Mouse (Mus musculus) heart, embryonic 10.5 days (tissue): ENCODE data around the gene Them5. TPM values are rescaled to one million over a fixed set of nuclear protein-coding genes. Genes with fewer than 3 reads are reported as not detected.
A peak's percentile ranks its signal among the peaks of the same experiment; 100 is the strongest.

Experiments used
- DNase-seq: peaks from one replicate; pipeline ENCODE4 v3.0.0-alpha.2; 2017; ENCODE audit warnings: low spot score
- H3K27ac ChIP-seq: fragments of 300-500 bp; sonication (generic); 2 replicates; pipeline ENCODE4 v1.5.1; 2016; ENCODE audit warnings: mild to moderate bottlenecking
- H3K27me3 ChIP-seq: fragments of 300-500 bp; sonication (generic); 2 replicates; pipeline ENCODE4 v1.6.1; 2016; ENCODE audit warnings: mild to moderate bottlenecking; ENCODE audit not compliant: poor library complexity, insufficient read depth, severe bottlenecking
- H3K36me3 ChIP-seq: fragments of 300-500 bp; sonication (generic); 2 replicates; pipeline ENCODE4 v1.6.1; 2016; ENCODE audit warnings: mild to moderate bottlenecking, moderate library complexity
- H3K4me1 ChIP-seq: fragments of 300-500 bp; sonication (generic); 2 replicates; pipeline ENCODE4 v1.6.1; 2016; ENCODE audit warnings: mild to moderate bottlenecking
- H3K4me3 ChIP-seq: fragments of 300-500 bp; sonication (generic); 2 replicates; pipeline ENCODE4 v1.5.1; 2016; ENCODE audit warnings: mild to moderate bottlenecking, moderate library complexity
- H3K9me3 ChIP-seq: fragments of 300-500 bp; sonication (generic); 2 replicates; pipeline ENCODE4 v1.6.1; 2016; ENCODE audit warnings: mild to moderate bottlenecking, moderate library complexity
- WGBS: fragments of 180-500 bp; shearing (Covaris S2); methylation state at CpG from one replicate; pipeline ENCODE4 v1.1.7; 2016; 5-methylcytosine and 5-hydroxymethylcytosine counted together
- polyA plus RNA-seq: library from polyadenylated mRNA; unstranded; fragments of >200 nt; fragmentation: Nextera tagmentation; extraction: Ambion mirVana; gene quantifications from 2 replicates; pipeline ENCODE4 v1.2.1, GENCODE M21; 2016

Gene Them5
- polyA plus RNA-seq, 1 experiment from 2014 or later = not detected

DNA sequence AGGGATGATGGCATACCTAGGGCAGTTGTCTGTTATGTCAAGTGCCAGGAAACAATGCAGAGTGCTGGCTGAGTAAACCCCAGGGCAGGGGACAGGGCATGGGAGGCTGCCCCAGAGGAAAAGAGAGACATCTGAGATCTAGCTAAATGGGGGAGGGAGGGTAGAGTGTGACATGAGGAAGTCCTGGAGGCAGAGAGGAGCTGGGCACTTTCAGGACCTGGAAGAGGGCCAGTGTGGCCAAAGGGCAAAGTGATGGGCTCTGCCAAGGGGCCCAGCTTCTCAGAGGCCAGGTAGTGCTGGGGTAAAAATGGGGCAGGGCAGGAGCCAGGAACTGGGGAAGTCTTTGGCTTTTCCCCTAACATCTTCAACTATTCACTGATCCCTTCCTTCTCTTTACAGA lies 32.7 kb downstream of the Them5 start:
- Histone ChIP-seq H3K36me3 (no peaks in the 10 kb centered on the region), H3K4me3 (no peak overlapping the region), H3K27ac (no peak overlapping the region), H3K9me3 (no peaks in the 10 kb centered on the region), H3K27me3 (peaks cover 72% of the 10 kb centered on the region), H3K4me1 (peaks cover 33% of the 10 kb centered on the region)
- no peak for DNase-seq

DNA sequence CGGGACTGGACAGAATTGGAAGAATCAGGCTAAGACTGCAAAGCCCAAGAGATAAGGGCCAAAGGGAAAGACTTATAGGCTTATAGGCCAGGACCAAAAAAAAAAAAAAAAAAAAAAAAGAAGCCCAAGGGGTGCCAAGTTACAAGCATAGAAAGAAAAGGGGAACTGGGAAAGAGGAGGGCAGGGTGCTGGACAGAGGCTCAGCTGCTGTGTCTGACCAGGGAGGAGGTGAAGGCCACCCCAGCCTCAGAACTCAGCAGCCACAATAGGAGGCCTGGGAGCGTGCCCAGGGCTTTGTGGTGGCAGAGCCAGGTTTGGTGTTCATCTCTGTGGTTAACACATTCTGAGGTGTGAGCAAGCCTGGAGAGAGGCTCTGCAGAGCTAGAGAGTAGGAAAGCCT lies 33.2 kb downstream of the Them5 start:
- Histone ChIP-seq H3K36me3 (no peaks in the 10 kb centered on the region), H3K27me3 (peaks cover 72% of the 10 kb centered on the region), H3K27ac (no peak overlapping the region), H3K9me3 (no peaks in the 10 kb centered on the region), H3K4me1 (peaks cover 38% of the 10 kb centered on the region), H3K4me3 (no peak overlapping the region)
- DNase-seq = no peak
- WGBS = 55% methylated on average over 2 of the region's 2 CpGs

DNA sequence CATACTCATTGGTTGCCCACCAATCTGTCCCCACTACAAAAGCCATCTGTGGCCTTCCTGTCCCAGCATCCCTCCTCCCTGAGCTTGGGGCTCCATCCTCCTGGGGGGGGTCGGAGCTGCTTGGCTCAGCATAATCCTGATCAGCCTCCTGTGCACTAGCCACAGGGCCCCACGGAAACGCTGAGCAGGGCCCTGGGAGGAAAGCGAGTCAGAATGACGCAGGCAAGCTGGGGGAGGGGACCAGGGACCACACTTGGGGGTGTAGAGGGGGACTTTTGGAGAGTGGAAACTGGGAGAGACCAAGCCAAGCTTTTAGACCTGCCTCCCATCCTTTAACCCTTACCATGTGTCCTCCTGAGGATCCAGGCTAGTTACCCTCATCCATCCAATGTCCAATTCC lies 34.0 kb downstream of the Them5 start:
- 41% methylated on average over 5 of the region's 5 CpGs for WGBS

DNA sequence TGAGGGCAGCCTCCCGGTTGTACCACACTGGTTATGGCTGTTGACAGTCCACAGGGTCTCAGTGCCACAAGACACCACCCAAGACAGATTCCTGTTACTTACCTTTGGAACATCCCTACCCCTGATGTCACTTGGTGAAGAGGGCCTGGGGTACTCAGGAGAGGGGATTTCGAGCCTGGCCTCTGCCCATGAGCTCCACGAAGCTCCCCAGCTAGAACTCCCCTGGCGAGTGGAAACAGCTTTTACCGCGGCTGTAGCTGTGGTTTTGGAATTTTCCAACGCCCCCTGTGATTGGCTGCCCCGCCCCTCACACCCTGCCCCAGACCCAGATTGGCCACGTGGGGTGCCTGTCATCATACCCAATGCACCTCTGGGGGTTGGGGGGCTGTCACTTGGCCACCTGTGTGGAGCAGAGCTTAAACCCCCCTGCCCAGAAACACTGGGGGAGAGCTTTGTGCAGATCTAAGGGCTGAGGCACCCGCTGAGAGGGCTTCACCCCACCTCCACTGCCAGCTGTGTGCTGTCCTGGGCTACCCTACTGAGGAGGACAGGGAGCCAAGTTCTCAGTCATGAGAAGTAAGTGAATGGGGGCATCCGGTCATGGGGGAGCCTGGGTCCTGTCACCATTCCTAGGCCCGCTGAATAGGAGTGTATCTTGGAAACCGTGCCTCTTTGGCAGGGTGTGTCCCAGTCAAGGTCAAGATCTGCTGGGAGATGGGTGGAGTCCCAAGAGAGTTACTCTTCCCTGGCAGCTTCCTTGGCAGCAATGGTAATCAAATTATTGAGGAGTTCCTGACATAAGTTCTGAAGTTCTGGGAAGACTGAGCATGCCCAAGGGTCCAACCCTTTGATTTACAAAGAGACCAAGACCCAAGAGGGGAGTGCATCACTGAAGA lies 35.4 kb downstream of the Them5 start:
- Histone ChIP-seq H3K4me1 (peaks cover 34% of the 10 kb centered on the region), H3K27me3 (peaks cover 64% of the 10 kb centered on the region), H3K4me3 (no peak overlapping the region), H3K36me3 (no peaks in the 10 kb centered on the region), H3K9me3 (no peaks in the 10 kb centered on the region), H3K27ac (no peak overlapping the region)
- no peak for DNase-seq
- WGBS = 10% methylated on average over 13 of the region's 13 CpGs

More for the DNA sequence above, 34.0 kb downstream of the Them5 start:
- no peaks in the 10 kb centered on the region for H3K36me3 ChIP-seq
- DNase-seq = no peak
- no peaks in the 10 kb centered on the region for H3K9me3 ChIP-seq
- H3K27ac ChIP-seq = no peak overlapping the region
- H3K4me3 ChIP-seq = no peak overlapping the region
- H3K27me3 ChIP-seq = peaks cover 72% of the 10 kb centered on the region
- H3K4me1 ChIP-seq = peaks cover 41% of the 10 kb centered on the region

DNA sequence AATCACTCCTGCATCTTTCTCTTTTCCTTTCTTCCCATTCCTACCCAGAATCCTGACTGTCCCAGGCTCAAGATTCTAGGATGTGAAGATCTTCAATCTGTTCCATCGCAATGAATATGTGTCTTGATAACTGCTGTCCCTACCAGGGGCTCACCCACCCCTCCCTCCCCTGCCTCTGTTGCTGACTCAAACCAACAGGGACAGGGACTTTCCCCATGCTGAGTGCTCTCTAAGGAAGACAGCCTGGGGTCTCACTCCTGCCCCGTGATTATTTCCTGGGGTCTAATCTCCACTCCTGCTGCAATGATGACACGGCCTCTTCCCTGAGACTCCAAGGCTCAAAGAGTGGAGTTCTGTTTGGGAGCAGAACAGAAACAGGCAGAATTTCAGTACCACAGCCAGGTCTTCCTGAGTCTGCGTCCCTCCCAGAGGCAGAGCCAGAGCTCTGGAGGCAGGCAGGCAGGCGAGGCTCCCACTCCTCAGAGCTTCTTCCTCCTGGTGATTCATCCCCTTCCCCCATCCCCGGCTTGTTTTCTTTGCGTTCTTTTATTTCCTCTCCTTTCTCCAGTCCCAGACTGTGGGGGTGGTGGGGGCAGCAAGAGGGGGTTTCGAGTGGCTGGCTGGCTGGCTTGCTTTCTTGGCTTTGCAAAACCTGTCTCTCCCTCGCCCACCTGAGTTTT lies 38.1 kb downstream of the Them5 start:
- Histone ChIP-seq H3K36me3 (no peaks in the 10 kb centered on the region), H3K4me3 (no peak overlapping the region), H3K27me3 (peaks cover 38% of the 10 kb centered on the region), H3K4me1 (peaks cover 15% of the 10 kb centered on the region), H3K9me3 (no peaks in the 10 kb centered on the region), H3K27ac (no peak overlapping the region)
- no peak for DNase-seq
- WGBS = 19% methylated on average over 9 of the region's 9 CpGs

DNA sequence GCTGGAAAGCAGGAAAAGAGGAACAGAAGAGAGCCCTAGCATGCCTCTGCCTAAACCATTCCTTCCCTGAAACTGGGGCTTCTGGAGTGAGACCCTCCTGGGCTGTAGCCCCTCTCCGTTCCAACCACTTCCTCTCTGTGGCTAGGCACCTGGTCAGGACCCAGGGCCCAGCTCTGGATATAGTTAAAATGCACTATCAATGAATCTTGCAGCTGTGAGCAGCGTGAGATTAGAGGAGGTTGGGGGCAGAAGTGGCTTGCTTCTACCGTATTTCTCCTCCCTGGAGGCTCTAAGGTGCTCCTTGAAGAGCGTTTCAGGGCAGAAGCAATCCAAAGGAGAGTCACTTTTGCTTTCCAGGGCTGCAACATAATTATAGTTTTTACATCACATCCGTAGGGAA lies 40.4 kb downstream of the Them5 start:
- no peak for DNase-seq
- H3K36me3 ChIP-seq = no peaks in the 10 kb centered on the region
- no peak overlapping the region for H3K27ac ChIP-seq
- peaks cover 17% of the 10 kb centered on the region for H3K27me3 ChIP-seq
- WGBS = 65% methylated on average over 5 of the region's 5 CpGs
- H3K9me3 ChIP-seq = no peaks in the 10 kb centered on the region
- no peak overlapping the region for H3K4me3 ChIP-seq
- H3K4me1 ChIP-seq = peaks cover 10% of the 10 kb centered on the region

DNA sequence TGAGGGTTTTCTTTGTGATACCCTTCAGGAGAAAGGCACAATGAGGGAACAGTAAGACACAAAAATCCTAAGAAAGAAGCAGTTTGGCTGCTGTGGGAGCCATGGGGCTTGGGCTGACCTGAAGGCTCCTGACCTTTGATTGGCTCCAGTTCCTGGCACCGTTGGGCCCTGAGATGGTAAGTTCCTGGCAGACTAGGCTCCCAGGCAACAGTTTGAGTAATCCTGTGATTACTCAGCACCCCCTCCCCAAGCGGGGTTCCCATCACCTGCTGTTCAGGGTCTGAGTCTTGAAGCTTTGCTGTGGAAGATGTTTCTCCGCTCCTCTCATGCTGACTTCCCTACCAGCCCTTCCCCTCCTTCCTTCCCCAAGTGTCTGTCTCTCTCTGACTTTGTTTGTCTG lies 41.6 kb downstream of the Them5 start:
- peaks cover 14% of the 10 kb centered on the region; the same call in 1 of the 2 replicates for H3K27me3 ChIP-seq

DNA sequence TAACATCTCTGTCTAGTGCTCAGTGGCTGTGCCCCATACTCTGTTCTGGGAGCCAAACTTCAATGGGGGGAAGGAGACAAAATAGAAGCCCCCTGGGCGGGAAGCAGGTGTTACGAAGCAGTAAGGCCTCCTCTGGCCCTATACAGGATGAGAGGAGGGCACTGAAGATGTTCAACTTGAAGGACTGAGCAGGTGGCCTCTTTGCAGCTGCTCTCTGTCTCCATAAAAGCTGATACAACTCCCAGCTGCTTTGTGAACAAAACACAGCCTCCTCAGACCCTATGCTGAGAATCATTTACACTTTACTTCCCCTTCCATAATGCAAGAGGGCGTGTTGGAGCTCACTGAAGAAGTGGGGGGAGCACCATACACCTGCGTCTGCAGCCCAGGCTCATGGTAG lies 44.8 kb downstream of the Them5 start:
- Histone ChIP-seq H3K27me3 (peaks cover 8% of the 10 kb centered on the region; the same call in 1 of the 2 replicates), H3K36me3 (no peaks in the 10 kb centered on the region), H3K9me3 (no peaks in the 10 kb centered on the region), H3K4me3 (no peak overlapping the region), H3K4me1 (no peaks in the 10 kb centered on the region), H3K27ac (no peak overlapping the region)
- no peak for DNase-seq
- 51% methylated on average over 4 of the region's 4 CpGs for WGBS

More for the DNA sequence above, 41.6 kb downstream of the Them5 start:
- no peaks in the 10 kb centered on the region for H3K36me3 ChIP-seq
- WGBS = 62% methylated on average over 3 of the region's 3 CpGs
- H3K4me3 ChIP-seq = no peak overlapping the region
- H3K9me3 ChIP-seq = no peaks in the 10 kb centered on the region
- no peak for DNase-seq
- 0 out of 2 replicates have a peak, but pooled peaks cover 8% of the 10 kb centered on the region for H3K4me1 ChIP-seq
- H3K27ac ChIP-seq = no peak overlapping the region

DNA sequence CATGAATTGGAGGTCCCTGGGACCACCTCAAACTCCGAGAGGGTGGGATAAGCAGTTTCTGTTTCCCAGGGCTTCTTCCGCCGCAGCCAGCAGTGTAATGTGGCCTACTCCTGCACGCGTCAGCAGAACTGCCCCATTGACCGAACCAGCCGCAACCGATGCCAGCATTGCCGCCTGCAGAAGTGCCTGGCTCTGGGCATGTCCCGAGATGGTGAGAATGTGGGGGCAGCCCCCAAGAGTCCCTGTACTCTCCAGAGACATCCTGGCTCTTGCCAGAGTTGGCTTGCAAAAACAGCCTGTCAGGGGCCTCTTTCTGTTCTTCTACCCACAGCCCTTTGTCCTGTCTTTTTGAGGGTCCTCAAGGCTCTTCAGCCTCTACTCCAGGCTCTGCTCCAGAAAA lies 45.5 kb downstream of the Them5 start:
- Histone ChIP-seq H3K27me3 (peaks cover 8% of the 10 kb centered on the region; the same call in 1 of the 2 replicates), H3K9me3 (no peaks in the 10 kb centered on the region), H3K4me1 (no peaks in the 10 kb centered on the region), H3K27ac (no peak overlapping the region), H3K36me3 (no peaks in the 10 kb centered on the region), H3K4me3 (no peak overlapping the region)
- WGBS = 86% methylated on average over 10 of the region's 10 CpGs
- DNase-seq = no peak

DNA sequence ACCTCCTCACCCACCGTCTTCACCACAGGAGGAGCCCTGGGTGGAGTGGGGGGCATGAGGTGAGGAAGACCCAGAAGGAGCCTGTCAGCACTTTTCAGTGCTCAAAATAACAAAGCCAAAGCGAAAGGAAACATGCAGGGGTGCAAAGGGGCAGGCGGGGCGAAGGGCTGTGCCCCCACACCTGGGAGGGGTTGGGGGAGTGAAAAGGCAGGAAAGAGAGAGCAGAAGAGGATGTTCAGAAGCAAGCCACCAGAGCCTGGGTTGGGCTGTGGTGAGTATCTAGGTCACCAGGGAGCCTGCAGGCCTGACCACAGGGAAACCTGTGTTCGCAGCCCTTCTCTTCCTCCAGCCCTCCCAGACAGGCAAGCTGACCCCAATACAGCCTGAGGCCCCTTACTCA lies 46.1 kb downstream of the Them5 start:
- Histone ChIP-seq H3K4me1 (no peaks in the 10 kb centered on the region), H3K36me3 (no peaks in the 10 kb centered on the region), H3K27me3 (peaks cover 8% of the 10 kb centered on the region; the same call in 1 of the 2 replicates), H3K9me3 (no peaks in the 10 kb centered on the region), H3K27ac (no peak overlapping the region), H3K4me3 (no peak overlapping the region)
- WGBS = 68% methylated on average over 5 of the region's 5 CpGs
- no peak for DNase-seq

DNA sequence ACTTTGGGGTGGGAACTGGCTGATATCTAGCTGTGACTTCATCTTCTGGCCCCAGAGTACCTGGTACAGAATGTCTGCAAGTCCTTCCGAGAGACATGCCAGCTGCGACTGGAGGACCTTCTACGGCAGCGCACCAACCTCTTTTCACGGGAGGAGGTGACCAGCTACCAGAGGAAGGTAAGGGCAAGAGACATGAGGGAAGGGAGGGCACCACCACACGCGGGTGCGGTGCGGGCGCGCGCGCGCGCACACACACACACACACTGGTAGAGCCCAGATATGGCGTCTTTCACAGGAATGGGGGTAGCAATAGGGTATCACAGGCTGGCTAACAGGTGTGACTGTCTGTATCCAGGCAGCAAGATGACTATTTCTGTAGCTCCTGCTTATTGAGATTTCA lies 47.5 kb downstream of the Them5 start:
- H3K36me3 ChIP-seq = no peaks in the 10 kb centered on the region
- no peaks in the 10 kb centered on the region for H3K9me3 ChIP-seq
- no peak overlapping the region for H3K27ac ChIP-seq
- no peak overlapping the region for H3K4me3 ChIP-seq
- no peaks in the 10 kb centered on the region for H3K4me1 ChIP-seq
- H3K27me3 ChIP-seq = peaks cover 8% of the 10 kb centered on the region; the same call in 1 of the 2 replicates
- 89% methylated on average over 16 of the region's 16 CpGs for WGBS
- peak; percentile 66 for DNase-seq

DNA sequence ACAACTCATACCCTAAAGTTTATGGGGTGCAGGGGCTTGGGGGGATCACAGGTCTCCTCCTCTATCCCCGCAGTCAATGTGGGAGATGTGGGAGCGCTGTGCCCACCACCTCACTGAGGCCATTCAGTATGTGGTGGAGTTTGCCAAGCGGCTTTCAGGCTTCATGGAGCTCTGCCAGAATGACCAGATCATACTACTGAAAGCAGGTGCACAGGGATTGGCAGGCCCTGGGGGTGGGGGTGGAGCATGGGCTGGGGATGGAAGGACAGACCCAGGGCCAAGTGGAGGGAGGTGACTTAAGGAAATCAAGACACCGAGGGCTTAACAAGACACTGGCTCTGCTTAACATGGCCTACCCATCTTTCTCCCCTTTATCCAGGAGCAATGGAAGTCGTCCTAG lies 49.1 kb downstream of the Them5 start:
- no peaks in the 10 kb centered on the region for H3K9me3 ChIP-seq

DNA sequence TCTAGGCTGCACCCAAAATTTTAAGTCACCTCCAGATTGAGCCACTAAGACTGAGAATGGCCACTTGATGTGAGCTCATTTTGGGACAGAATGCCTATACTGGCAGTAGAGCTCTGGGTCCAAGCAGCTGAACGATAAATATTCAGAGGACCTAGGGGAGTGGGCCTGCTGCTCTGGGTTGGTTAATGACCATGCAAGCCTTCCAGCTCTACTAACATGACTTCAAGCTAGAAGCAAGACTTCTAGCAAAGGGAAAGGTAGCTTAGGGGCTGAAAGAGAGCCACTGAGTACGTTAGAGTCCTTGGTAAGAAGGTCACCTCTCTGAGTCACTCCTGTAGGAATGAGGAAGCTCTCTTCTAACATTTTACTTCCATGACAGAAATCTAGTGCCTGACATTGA lies 50.2 kb downstream of the Them5 start:
- no peak for DNase-seq
- H3K4me1 ChIP-seq = no peaks in the 10 kb centered on the region
- no peak overlapping the region for H3K27ac ChIP-seq
- H3K27me3 ChIP-seq = peaks cover 17% of the 10 kb centered on the region
- no peaks in the 10 kb centered on the region for H3K36me3 ChIP-seq
- WGBS = 78% methylated on average over 2 of the region's 2 CpGs
- H3K4me3 ChIP-seq = no peak overlapping the region
- H3K9me3 ChIP-seq = no peaks in the 10 kb centered on the region

More for the DNA sequence above, 49.1 kb downstream of the Them5 start:
- H3K36me3 ChIP-seq = no peaks in the 10 kb centered on the region
- no peak overlapping the region for H3K27ac ChIP-seq
- H3K4me1 ChIP-seq = no peaks in the 10 kb centered on the region
- DNase-seq = peak; percentile 52
- peaks cover 8% of the 10 kb centered on the region; the same call in 1 of the 2 replicates for H3K27me3 ChIP-seq
- H3K4me3 ChIP-seq = no peak overlapping the region
- WGBS = 76% methylated on average over 5 of the region's 5 CpGs
